Comparison of ENCODE assay signal across 27 mouse cellular contexts in genomic region chr11:66968575-66968974, GRCm38 (mm10). TPM values are rescaled to one million over a fixed set of nuclear protein-coding genes. Genes with fewer than 3 reads are reported as not detected.
A peak's percentile ranks its signal among the peaks of the same experiment; 100 is the strongest.
DNase-seq lines count a peak whose midpoint lies in the region; ATAC-seq and TF ChIP-seq lines count a peak whose summit lies in the region.
"Had no signal": no experiment of that assay in that cellular context is flagged by ENCODE, and none has a peak within 500 bp of the region (broad histone marks: within the 10 kb centered on the region; RNA-seq: fewer than 3 reads in every experiment).

No protein-coding gene starts in this region.

- no peaks in the 10 kb centered on the region for H3K9me3 ChIP-seq in intestine, embryonic 15.5 days
- no peaks in the 10 kb centered on the region for H3K9me3 ChIP-seq in intestine, postnatal 0 days (ENCODE audit: control insufficient read depth)
- no peaks in the 10 kb centered on the region for H3K9me3 ChIP-seq in kidney, embryonic 15.5 days (replicated peaks)
- H3K9me3 ChIP-seq: embryonic facial prominence, embryonic 10.5 days; embryonic facial prominence, embryonic 12.5 days; forebrain, embryonic 13.5 days; forebrain, embryonic 15.5 days had no signal

- H3K4me2 ChIP-seq in intestine, embryonic 15.5 days (replicated peaks) = no peak overlapping the region
- H3K4me2 ChIP-seq in intestine, postnatal 0 days (replicated peaks; ENCODE audit: low read depth) = no peak overlapping the region
- H3K4me2 ChIP-seq in kidney, embryonic 15.5 days = no peak overlapping the region
- H3K4me2 ChIP-seq: embryonic facial prominence, embryonic 12.5 days; forebrain, embryonic 13.5 days; forebrain, embryonic 15.5 days had no signal

- intact Hi-C loops in heart, postnatal 36 days (cut with DNase I) = no loop called here

- H3K27me3 ChIP-seq in intestine, embryonic 15.5 days (replicated peaks) = no peaks in the 10 kb centered on the region
- H3K27me3 ChIP-seq in intestine, postnatal 0 days (replicated peaks; ENCODE audit: control insufficient read depth, insufficient read depth, low read length) = no peaks in the 10 kb centered on the region
- H3K27me3 ChIP-seq in kidney, embryonic 15.5 days = no peaks in the 10 kb centered on the region
- H3K27me3 ChIP-seq: embryonic facial prominence, embryonic 12.5 days; forebrain, embryonic 13.5 days; forebrain, embryonic 15.5 days had no signal

- H3K4me3 ChIP-seq in intestine, embryonic 15.5 days (replicated peaks) = no peak overlapping the region
- H3K4me3 ChIP-seq in intestine, postnatal 0 days (ENCODE audit: low read depth, low read length) = no peak overlapping the region
- no peak overlapping the region for H3K4me3 ChIP-seq in kidney, embryonic 15.5 days (replicated peaks)
- H3K4me3 ChIP-seq: embryonic facial prominence, embryonic 10.5 days; embryonic facial prominence, embryonic 12.5 days; forebrain, embryonic 13.5 days; forebrain, embryonic 15.5 days had no signal

- TF ChIP-seq CTCF in intestine, postnatal 0 days (IDR thresholded peaks at IDR 0.05; ENCODE audit: low read depth) = no peak

- no peak overlapping the region for H3K27ac ChIP-seq in intestine, embryonic 15.5 days
- no peak overlapping the region for H3K27ac ChIP-seq in intestine, postnatal 0 days (ENCODE audit: low read depth, low read length)
- H3K27ac ChIP-seq in kidney, embryonic 15.5 days = no peak overlapping the region
- H3K27ac ChIP-seq: embryonic facial prominence, embryonic 10.5 days; embryonic facial prominence, embryonic 12.5 days; forebrain, embryonic 13.5 days; forebrain, embryonic 15.5 days had no signal

- H3K9ac ChIP-seq in intestine, embryonic 15.5 days = no peak overlapping the region
- H3K9ac ChIP-seq in intestine, postnatal 0 days (ENCODE audit: low read depth, low read length) = no peak overlapping the region
- H3K9ac ChIP-seq in kidney, embryonic 15.5 days = no peak overlapping the region
- H3K9ac ChIP-seq: embryonic facial prominence, embryonic 12.5 days; forebrain, embryonic 13.5 days; forebrain, embryonic 15.5 days; forebrain, postnatal 0 days had no signal

- no peaks in the 10 kb centered on the region for H3K36me3 ChIP-seq in intestine, embryonic 15.5 days
- no peaks in the 10 kb centered on the region for H3K36me3 ChIP-seq in intestine, postnatal 0 days (ENCODE audit: control insufficient read depth, insufficient read depth)
- H3K36me3 ChIP-seq in kidney, embryonic 15.5 days = no peaks in the 10 kb centered on the region
- H3K36me3 ChIP-seq: embryonic facial prominence, embryonic 10.5 days; embryonic facial prominence, embryonic 12.5 days; forebrain, embryonic 15.5 days; G1E had no signal

- ATAC-seq in intestine, embryonic 15.5 days = peak; percentile 83
- ATAC-seq in intestine, postnatal 0 days = peak; percentile 80
- ATAC-seq in kidney, embryonic 15.5 days (replicated peaks; ENCODE audit: low FRiP score) = no peak
- ATAC-seq: activated CD4-positive, CD25-positive, alpha-beta regulatory T cell, adult 4 months; forebrain, embryonic 13.5 days; forebrain, embryonic 15.5 days; forebrain, postnatal 0 days; Patski had no signal

- DNase-seq in R1 (ENCODE audit: low read depth, low spot score) = peak; percentile 63
- no peak for DNase-seq in lung, postnatal 25 days (ENCODE audit: low spot score)
- DNase-seq in kidney, postnatal 4 days = no peak
- no peak for DNase-seq in heart, postnatal 36 days
- DNase-seq: adrenal gland, adult 8-10 months; adrenal gland, postnatal 14 days; adrenal gland, postnatal 36 days; cerebellum, adult 11-12 months; cerebellum, adult 2 months; cerebellum, adult 9-10 months; cerebellum, postnatal 25 days; forebrain, postnatal 0 days had no signal

- H3K4me1 ChIP-seq in intestine, embryonic 15.5 days (replicated peaks) = no peaks in the 10 kb centered on the region
- no peaks in the 10 kb centered on the region for H3K4me1 ChIP-seq in intestine, postnatal 0 days (replicated peaks; ENCODE audit: control insufficient read depth, insufficient read depth, low read length)
- no peaks in the 10 kb centered on the region for H3K4me1 ChIP-seq in kidney, embryonic 15.5 days
- H3K4me1 ChIP-seq: embryonic facial prominence, embryonic 12.5 days; forebrain, embryonic 13.5 days; forebrain, embryonic 15.5 days had no signal

- WGBS in intestine, embryonic 15.5 days = 75% methylated on average over 1 of the region's 1 CpGs
- WGBS in intestine, postnatal 0 days = 48% methylated on average over 1 of the region's 1 CpGs
- WGBS in kidney, embryonic 15.5 days = 93% methylated on average over 1 of the region's 1 CpGs

RNA-seq across cellular contexts. Expression of gene Tmem238l, which starts 12.1 kb away (rescaled TPM):
- 1.2 and 1.9 TPM in 2 replicates for polyA plus RNA-seq in intestine, embryonic 15.5 days (2015; fragmentation: Nextera tagmentation; extraction: Ambion mirVana)
- 10.5 and 11.2 TPM in 2 replicates for polyA plus RNA-seq in intestine, postnatal 0 days (2015; fragmentation: Nextera tagmentation; extraction: Ambion mirVana)
- polyA plus RNA-seq in kidney, embryonic 15.5 days (2015; fragmentation: Nextera tagmentation; extraction: Ambion mirVana) = 0.36 TPM in 1 of 2 replicates, not detected in the other
- total RNA-seq in heart, postnatal 36 days (2021) = not detected
- total RNA-seq: adrenal gland, adult 18-20 months; adrenal gland, adult 8-10 months; adrenal gland, postnatal 14 days; adrenal gland, postnatal 36 days; forebrain, postnatal 0 days; G1E had no signal
- polyA plus RNA-seq: activated CD4-positive, CD25-positive, alpha-beta regulatory T cell, adult 4 months; C2C12; cerebellum, adult 2 months; cortical plate, adult 2 months; embryonic facial prominence, embryonic 10.5 days; embryonic facial prominence, embryonic 12.5 days; embryonic facial prominence, embryonic 14.5 days; forebrain, embryonic 11.5 days; forebrain, embryonic 13.5 days; forebrain, embryonic 15.5 days; forebrain, postnatal 0 days; G1E; Patski had no signal

RNA-seq across cellular contexts. Expression of gene Tmem220, which starts 56.4 kb away (rescaled TPM):
- 2.7 and 3.0 TPM in 2 replicates for polyA plus RNA-seq in intestine, embryonic 15.5 days (2015; fragmentation: Nextera tagmentation; extraction: Ambion mirVana)
- 7.0 and 9.3 TPM in 2 replicates for polyA plus RNA-seq in intestine, postnatal 0 days (2015; fragmentation: Nextera tagmentation; extraction: Ambion mirVana)
- polyA plus RNA-seq in kidney, embryonic 15.5 days (2015; fragmentation: Nextera tagmentation; extraction: Ambion mirVana) = 1.4 and 1.6 TPM in 2 replicates
- 1 to 10 TPM; 1.5 to 1.9 TPM for total RNA-seq in heart, postnatal 36 days (2021)
- total RNA-seq: forebrain, postnatal 0 days had no signal

RNA-seq across cellular contexts. Expression of gene Pirt, which starts 56.8 kb away (rescaled TPM):
- polyA plus RNA-seq in intestine, embryonic 15.5 days (2015; fragmentation: Nextera tagmentation; extraction: Ambion mirVana) = 5.7 and 6.4 TPM in 2 replicates
- 4.0 and 4.7 TPM in 2 replicates for polyA plus RNA-seq in intestine, postnatal 0 days (2015; fragmentation: Nextera tagmentation; extraction: Ambion mirVana)
- polyA plus RNA-seq in kidney, embryonic 15.5 days (2015; fragmentation: Nextera tagmentation; extraction: Ambion mirVana) = 0.50 and 1.4 TPM in 2 replicates
- 10 to 100 TPM in 1 of 2 experiments, 1 to 10 TPM in 1; 4.6 to 13.9 TPM for total RNA-seq in heart, postnatal 36 days (2021)
- polyA plus RNA-seq: activated CD4-positive, CD25-positive, alpha-beta regulatory T cell, adult 4 months; C2C12; forebrain, embryonic 15.5 days; G1E; Patski had no signal
